Mouse (Mus musculus): ENCODE results near the gene Dlg2.

Dlg2 gene

GRCm38 (mm10) chr7:92100847-92101246, 1624.4 kb downstream of the Dlg2 start:
- DNase-seq (ENCODE audit: low spot score), result no peak

- peak; percentile 74 for DNase-seq (ENCODE audit: low spot score)
These were observed 1626.5 kb downstream of the Dlg2 start for GRCm38 (mm10) chr7:92102892-92103543.

GRCm38 (mm10) chr7:92105477-92105876, 1629.0 kb downstream of the Dlg2 start:
- DNase-seq (ENCODE audit: low spot score), result peak; percentile 36

- no peak for DNase-seq (ENCODE audit: low spot score)
These were observed 1629.5 kb downstream of the Dlg2 start for GRCm38 (mm10) chr7:92105956-92106355.

GRCm38 (mm10) chr7:92113065-92113464, 1636.6 kb downstream of the Dlg2 start:
- DNase-seq (ENCODE audit: low spot score), result no peak

- no peak for DNase-seq (ENCODE audit: low spot score)
These were observed 1638.9 kb downstream of the Dlg2 start for GRCm38 (mm10) chr7:92115237-92115871.

- DNase-seq (ENCODE audit: low spot score), result no peak
These were observed 1646.8 kb downstream of the Dlg2 start for GRCm38 (mm10) chr7:92123276-92123675.

- no peak for DNase-seq (ENCODE audit: low spot score)
These were observed 1649.4 kb downstream of the Dlg2 start for GRCm38 (mm10) chr7:92125886-92126285.

- no peak for DNase-seq (ENCODE audit: low spot score)
These were observed 1657.8 kb downstream of the Dlg2 start for GRCm38 (mm10) chr7:92134301-92134700.

GRCm38 (mm10) chr7:92135624-92136023, 1659.2 kb downstream of the Dlg2 start:
- DNase-seq (ENCODE audit: low spot score), result no peak

GRCm38 (mm10) chr7:92140051-92140817, 1663.8 kb downstream of the Dlg2 start:
- no peak for DNase-seq (ENCODE audit: low spot score)

GRCm38 (mm10) chr7:92147499-92147898, 1671.0 kb downstream of the Dlg2 start:
- no peak for DNase-seq (ENCODE audit: low spot score)

GRCm38 (mm10) chr7:92150768-92151167, 1674.3 kb downstream of the Dlg2 start:
- no peak for DNase-seq (ENCODE audit: low spot score)

GRCm38 (mm10) chr7:92154603-92155002, 1678.1 kb downstream of the Dlg2 start:
- no peak for DNase-seq (ENCODE audit: low spot score)

GRCm38 (mm10) chr7:92163150-92163549, 1686.7 kb downstream of the Dlg2 start:
- no peak for DNase-seq (ENCODE audit: low spot score)

- no peak for DNase-seq (ENCODE audit: low spot score)
These were observed 1687.8 kb downstream of the Dlg2 start for GRCm38 (mm10) chr7:92164316-92164715.

GRCm38 (mm10) chr7:92164875-92165518, 1688.5 kb downstream of the Dlg2 start:
- DNase-seq (ENCODE audit: low spot score), result no peak

GRCm38 (mm10) chr7:92180029-92180428, 1703.6 kb downstream of the Dlg2 start:
- DNase-seq (ENCODE audit: low spot score), result no peak

GRCm38 (mm10) chr7:92180591-92181587, 1704.4 kb downstream of the Dlg2 start:
- DNase-seq (ENCODE audit: low spot score), result peak; percentile 65

- peak; percentile 41 for DNase-seq (ENCODE audit: low spot score)
These were observed 1705.6 kb downstream of the Dlg2 start for GRCm38 (mm10) chr7:92181959-92182612.

Data from embryo, embryonic 10 days (tissue).